Mouse (Mus musculus) limb, embryonic 15.5 days (tissue): ENCODE measurements around the gene Zbtb43. TPM values are rescaled to one million over a fixed set of nuclear protein-coding genes. Genes with fewer than 3 reads are reported as not detected.

ENCODE experiments used
- ATAC-seq: fragments of 200-750 bp; cut with Nextera tagmentation; 2 replicates; pipeline ENCODE4 v1.8.0; 2017; ENCODE audit warnings: low read depth, moderate TSS enrichment; ENCODE audit not compliant: insufficient number of reproducible peaks, low FRiP score, low TSS enrichment
- H3K27ac ChIP-seq: fragments of 300-500 bp; sonication (generic); 2 replicates; pipeline ENCODE4 v1.5.1; 2015; ENCODE audit warnings: moderate library complexity, mild to moderate bottlenecking, inconsistent platforms
- H3K27me3 ChIP-seq: fragments of 300-500 bp; sonication (generic); 2 replicates; pipeline ENCODE4 v1.6.1; 2015; ENCODE audit warnings: inconsistent platforms
- H3K36me3 ChIP-seq: fragments of 300-500 bp; sonication (generic); 2 replicates; pipeline ENCODE4 v1.6.1; 2015; ENCODE audit warnings: inconsistent platforms
- H3K4me1 ChIP-seq: fragments of 300-500 bp; sonication (generic); 2 replicates; pipeline ENCODE4 v1.6.1; 2015; ENCODE audit warnings: inconsistent platforms
- H3K4me2 ChIP-seq: fragments of 300-500 bp; sonication (generic); 2 replicates; pipeline ENCODE4 v1.6.1; 2015; ENCODE audit warnings: mild to moderate bottlenecking, inconsistent platforms
- H3K4me3 ChIP-seq: fragments of 300-500 bp; sonication (generic); 2 replicates; pipeline ENCODE4 v1.5.1; 2015; ENCODE audit warnings: mild to moderate bottlenecking, inconsistent platforms
- H3K9ac ChIP-seq: fragments of 300-500 bp; sonication (generic); 2 replicates; pipeline ENCODE4 v1.6.1; 2015; ENCODE audit warnings: inconsistent platforms
- H3K9me3 ChIP-seq: fragments of 300-500 bp; sonication (generic); 2 replicates; pipeline ENCODE4 v1.6.1; 2016; ENCODE audit warnings: inconsistent platforms
- WGBS: fragments of 180-500 bp; shearing (Covaris S2); methylation state at CpG from one replicate; pipeline ENCODE4 v1.1.7; 2015; 5-methylcytosine and 5-hydroxymethylcytosine counted together
- polyA plus RNA-seq: library from polyadenylated mRNA; unstranded; fragments of >200 nt; fragmentation: Nextera tagmentation; extraction: Ambion mirVana; gene quantifications from 2 replicates; pipeline ENCODE4 v1.2.1, GENCODE M21; 2015

Gene Zbtb43
- polyA plus RNA-seq, 1 experiment from 2014 or later = 19.0 TPM

DNA sequence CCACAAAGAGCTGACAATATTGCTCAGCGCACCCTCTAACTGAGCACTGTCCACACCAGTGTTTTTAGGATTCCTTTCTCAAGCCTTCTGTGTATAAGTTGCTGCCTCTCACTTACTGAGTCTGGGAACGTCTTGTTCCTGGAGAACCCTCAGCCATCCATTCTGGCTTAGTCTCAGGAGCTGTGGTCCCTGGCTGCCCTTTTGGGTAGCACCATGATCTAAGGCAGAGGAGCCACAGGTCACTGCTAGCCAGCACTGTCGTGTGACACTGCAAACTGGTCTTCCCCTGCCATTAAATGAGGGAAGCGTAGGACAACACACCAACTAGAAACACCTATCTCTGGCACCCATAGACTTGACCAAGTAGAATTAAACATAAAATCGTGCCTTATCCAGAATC lies 15.6 kb downstream of the Zbtb43 start:
- 85% methylated on average over 5 of the region's 5 CpGs for WGBS
- Histone ChIP-seq H3K9ac (no peak overlapping the region), H3K9me3 (no peaks in the 10 kb centered on the region)

DNA sequence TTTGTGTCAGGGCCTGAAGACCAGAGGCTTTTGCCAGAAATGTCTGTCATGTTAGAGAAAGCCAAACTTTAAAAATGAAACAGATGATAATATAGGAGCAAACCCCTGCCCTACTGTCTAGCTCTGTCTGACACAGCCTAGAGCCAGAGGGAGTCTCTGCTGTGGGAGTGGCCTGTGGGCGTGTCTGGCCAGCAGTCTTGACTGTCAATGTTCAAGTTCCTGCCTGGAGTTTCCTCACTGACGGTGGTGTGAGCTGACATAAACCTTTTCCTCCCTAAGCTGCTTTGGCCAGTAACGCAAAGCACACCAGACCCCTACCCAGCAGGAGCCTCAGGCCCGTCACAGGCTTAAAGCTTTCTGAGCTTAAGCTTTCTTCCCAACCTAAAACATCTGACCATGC lies 16.2 kb downstream of the Zbtb43 start:
- WGBS = 30% methylated on average over 4 of the region's 4 CpGs
- Histone ChIP-seq H3K9me3 (no peaks in the 10 kb centered on the region), H3K4me3 (no peak overlapping the region), H3K36me3 (peaks cover 60% of the 10 kb centered on the region), H3K9ac (no peak overlapping the region), H3K27me3 (no peaks in the 10 kb centered on the region), H3K4me2 (no peak overlapping the region), H3K27ac (no peak overlapping the region), H3K4me1 (peaks cover 6% of the 10 kb centered on the region; the same call in 1 of the 2 replicates)
- 0 out of 2 replicates have a peak, but pooled peaks have one; percentile 38 for ATAC-seq

More for the DNA sequence above, 15.6 kb downstream of the Zbtb43 start:
- H3K4me2 ChIP-seq = no peak overlapping the region
- ATAC-seq = no peak
- H3K36me3 ChIP-seq = peaks cover 60% of the 10 kb centered on the region
- H3K4me1 ChIP-seq = peaks cover 6% of the 10 kb centered on the region; the same call in 1 of the 2 replicates
- H3K27me3 ChIP-seq = no peaks in the 10 kb centered on the region
- H3K4me3 ChIP-seq = no peak overlapping the region
- no peak overlapping the region for H3K27ac ChIP-seq

DNA sequence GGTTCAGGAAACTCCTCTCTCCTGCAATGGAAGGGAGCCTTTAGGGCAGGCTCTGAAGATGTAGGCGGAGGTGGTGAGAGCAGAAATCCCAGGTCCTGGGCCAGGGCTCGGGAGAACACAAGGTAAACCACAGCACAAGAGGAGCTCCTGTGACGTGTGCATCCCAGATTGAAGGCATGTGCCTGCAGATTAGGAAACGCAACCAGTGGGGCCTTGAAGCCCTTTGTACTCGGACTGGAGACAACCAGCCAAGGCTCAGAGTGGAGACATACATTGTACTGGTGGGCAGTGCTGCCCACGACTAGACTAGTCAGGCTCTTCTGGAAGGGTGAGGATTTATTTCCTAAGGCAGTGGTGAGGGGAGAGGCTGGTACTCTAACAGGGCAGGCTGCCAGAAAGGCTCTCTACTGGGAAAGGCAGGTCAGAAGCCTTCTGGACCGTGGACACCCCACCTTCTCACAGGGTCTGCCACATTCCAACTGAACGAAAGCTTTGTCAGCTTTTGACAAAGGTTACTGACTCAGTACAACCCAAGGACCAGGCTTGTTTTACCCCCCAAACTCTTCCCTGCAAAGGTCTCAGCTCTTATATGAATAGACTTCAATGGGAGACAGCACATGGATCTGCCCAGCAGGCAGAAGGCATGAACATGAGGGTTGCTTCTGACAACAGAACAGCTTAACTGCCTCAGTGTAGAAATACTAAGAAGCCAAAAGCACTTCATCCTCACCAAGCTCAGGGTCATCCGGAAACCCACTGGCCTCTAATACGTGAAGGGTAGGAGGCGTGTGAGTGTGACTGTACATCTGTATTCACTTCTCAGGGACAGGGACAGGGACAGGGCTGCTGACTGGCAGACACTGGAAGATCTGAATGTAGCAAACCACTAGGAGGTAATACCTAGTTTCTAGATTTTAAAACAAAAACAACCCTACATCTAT lies 17.1 kb downstream of the Zbtb43 start:
- H3K9me3 ChIP-seq = no peaks in the 10 kb centered on the region
- 79% methylated on average over 11 of the region's 11 CpGs for WGBS
- no peak overlapping the region for H3K4me2 ChIP-seq
- H3K4me3 ChIP-seq = no peak overlapping the region
- no peak for ATAC-seq
- H3K9ac ChIP-seq = no peak overlapping the region
- peaks cover 6% of the 10 kb centered on the region; the same call in 1 of the 2 replicates for H3K4me1 ChIP-seq
- peaks cover 60% of the 10 kb centered on the region for H3K36me3 ChIP-seq
- H3K27ac ChIP-seq = no peak overlapping the region
- no peaks in the 10 kb centered on the region for H3K27me3 ChIP-seq

DNA sequence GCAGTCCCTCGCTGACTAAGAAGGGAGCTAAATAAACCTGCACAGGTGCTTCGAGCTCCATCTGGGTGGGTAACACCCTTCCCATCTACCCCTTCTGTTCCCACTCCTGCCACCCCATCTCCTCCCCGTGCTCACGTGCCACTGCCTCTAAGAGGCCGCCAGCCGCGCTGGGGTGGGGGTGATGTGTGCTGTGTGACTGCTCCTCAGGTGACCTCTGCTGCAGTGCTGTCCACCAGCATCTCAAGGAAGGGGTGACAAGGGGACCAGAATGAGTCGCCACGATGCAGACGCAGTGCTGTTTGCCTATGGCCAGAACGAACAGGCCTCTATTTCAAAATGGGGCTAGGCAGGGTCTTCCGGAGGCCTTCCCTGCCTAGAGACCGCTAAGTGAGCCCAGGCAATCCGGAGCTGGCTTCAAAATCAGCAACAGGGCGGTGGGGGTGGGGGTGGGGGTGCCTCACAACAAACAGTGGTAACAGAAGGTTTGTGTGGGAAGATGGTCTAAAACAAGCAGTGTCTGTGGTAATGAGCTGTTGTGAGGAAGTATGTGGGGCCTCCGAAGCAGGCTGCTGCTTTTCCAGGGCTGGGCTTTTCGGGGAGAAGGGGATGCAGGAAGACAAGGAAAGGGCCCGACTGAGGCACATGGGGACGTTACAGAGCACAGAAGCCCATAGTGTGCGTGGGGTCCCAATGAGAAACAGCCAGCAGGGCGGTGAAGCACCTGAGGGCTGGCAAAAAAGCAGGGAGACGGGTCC lies 19.1 kb downstream of the Zbtb43 start:
- WGBS = 84% methylated on average over 22 of the region's 22 CpGs
- Histone ChIP-seq H3K4me2 (no peak overlapping the region), H3K27me3 (no peaks in the 10 kb centered on the region), H3K4me3 (no peak overlapping the region), H3K4me1 (peaks cover 15% of the 10 kb centered on the region), H3K9me3 (no peaks in the 10 kb centered on the region), H3K27ac (no peak overlapping the region), H3K36me3 (peaks cover 44% of the 10 kb centered on the region), H3K9ac (no peak overlapping the region)
- no peak for ATAC-seq

DNA sequence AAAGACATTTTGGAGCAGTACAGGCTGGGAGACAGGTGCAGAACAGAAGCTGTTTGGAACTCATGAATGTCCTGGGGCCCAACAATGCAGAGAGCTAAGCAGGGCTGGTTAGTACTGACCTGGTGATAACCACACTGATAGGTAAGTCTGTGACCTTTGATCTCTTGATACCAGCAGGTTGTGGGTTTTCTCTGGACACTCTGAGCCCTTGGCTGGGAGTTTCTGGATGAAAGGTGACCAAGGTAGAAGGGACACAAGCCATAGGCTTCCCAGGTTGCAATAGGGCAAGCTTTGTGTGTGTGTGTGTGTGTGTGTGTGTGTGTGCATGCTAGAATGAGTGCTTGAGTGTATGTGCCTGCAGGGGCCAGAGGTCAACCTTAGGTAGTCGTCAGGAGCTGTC lies 21.6 kb downstream of the Zbtb43 start:
- ATAC-seq = no peak
- H3K27ac ChIP-seq = no peak overlapping the region
- H3K4me1 ChIP-seq = peaks cover 16% of the 10 kb centered on the region
- H3K4me3 ChIP-seq = no peak overlapping the region
- H3K27me3 ChIP-seq = no peaks in the 10 kb centered on the region
- no peak overlapping the region for H3K9ac ChIP-seq
- 38% methylated on average over 1 of the region's 1 CpGs for WGBS
- H3K4me2 ChIP-seq = no peak overlapping the region
- H3K9me3 ChIP-seq = no peaks in the 10 kb centered on the region
- H3K36me3 ChIP-seq = peaks cover 21% of the 10 kb centered on the region; the same call in 1 of the 2 replicates

DNA sequence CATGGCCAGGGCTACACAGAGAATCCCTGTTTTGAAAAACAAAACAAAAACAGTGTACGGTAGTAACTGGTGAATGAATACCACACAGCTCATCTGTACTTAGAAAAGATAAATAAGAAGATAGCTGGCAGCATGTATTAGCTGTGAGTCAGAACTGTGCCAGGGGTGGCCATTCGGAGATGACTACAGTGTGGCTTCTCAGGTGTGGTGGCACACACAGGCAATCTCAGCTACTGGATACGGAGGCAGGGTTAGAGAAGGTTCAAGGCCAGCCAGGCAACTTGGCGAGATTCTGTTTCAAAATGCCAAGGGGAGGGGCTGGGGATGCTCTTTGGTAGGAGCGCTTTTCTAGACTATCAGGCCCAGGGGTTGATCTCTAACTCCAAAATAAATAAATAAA lies 22.6 kb downstream of the Zbtb43 start:
- ATAC-seq = no peak
- Histone ChIP-seq H3K27ac (no peak overlapping the region), H3K36me3 (peaks cover 11% of the 10 kb centered on the region; the same call in 1 of the 2 replicates), H3K4me2 (no peak overlapping the region), H3K9me3 (no peaks in the 10 kb centered on the region), H3K4me1 (peaks cover 16% of the 10 kb centered on the region), H3K27me3 (no peaks in the 10 kb centered on the region), H3K9ac (no peak overlapping the region), H3K4me3 (no peak overlapping the region)
- 88% methylated on average over 5 of the region's 5 CpGs for WGBS

DNA sequence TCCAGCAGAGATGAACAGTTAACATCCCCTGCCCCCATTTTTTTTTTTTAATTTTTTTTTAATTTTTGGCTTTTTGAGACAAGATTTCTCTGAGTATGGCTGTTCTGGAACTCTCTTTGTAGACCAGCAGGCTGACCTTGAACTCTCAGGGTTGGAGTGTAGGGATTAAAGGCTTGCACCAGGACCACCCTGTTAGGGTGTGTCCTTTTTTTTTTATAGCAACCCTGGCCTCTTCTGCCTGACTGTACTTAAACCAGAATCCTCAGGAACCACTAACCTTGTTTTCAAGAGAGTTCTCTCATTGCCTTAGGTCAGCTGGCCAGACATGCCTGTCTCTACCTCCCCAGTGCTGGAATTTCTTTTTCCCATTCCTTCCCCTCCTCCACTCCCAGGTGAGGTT lies 23.5 kb downstream of the Zbtb43 start:
- H3K27ac ChIP-seq = 0 out of 2 replicates have a peak overlapping the region, but pooled peaks have one; percentile 47
- no peaks in the 10 kb centered on the region for H3K9me3 ChIP-seq
- ATAC-seq = no peak

DNA sequence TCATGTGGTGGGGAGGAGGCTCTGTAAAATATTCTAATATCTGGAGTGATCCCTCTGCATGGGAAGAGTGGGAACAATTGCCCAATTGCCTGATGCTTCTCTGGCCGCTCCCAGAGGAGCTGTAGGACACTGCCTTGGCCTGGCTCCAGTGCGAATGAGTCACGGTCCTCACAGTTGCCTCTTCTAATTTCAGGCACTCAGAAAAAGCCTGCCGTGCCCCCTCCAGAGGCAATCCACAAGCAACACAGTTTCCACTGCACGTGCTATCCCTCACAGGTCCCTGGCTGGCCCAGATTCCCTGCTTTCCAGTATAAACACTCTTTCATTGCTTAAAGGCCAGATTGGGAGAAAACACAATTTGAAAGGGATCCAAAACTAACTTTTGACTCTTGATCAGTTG lies 24.0 kb downstream of the Zbtb43 start:
- Histone ChIP-seq H3K27me3 (0 out of 2 replicates have a peak, but pooled peaks cover 4% of the 10 kb centered on the region), H3K9me3 (no peaks in the 10 kb centered on the region), H3K27ac (peak overlapping the region; percentile 47; the same call in 1 of the 2 replicates), H3K4me2 (no peak overlapping the region), H3K36me3 (peaks cover 4% of the 10 kb centered on the region; the same call in 1 of the 2 replicates), H3K9ac (no peak overlapping the region), H3K4me3 (no peak overlapping the region), H3K4me1 (peaks cover 19% of the 10 kb centered on the region)
- ATAC-seq = peak; percentile 56
- 31% methylated on average over 5 of the region's 5 CpGs for WGBS

More for the DNA sequence above, 23.5 kb downstream of the Zbtb43 start:
- Histone ChIP-seq H3K27me3 (0 out of 2 replicates have a peak, but pooled peaks cover under 1% of the 10 kb centered on the region), H3K9ac (no peak overlapping the region), H3K4me3 (no peak overlapping the region), H3K4me2 (no peak overlapping the region), H3K4me1 (peaks cover 18% of the 10 kb centered on the region), H3K36me3 (peaks cover 9% of the 10 kb centered on the region; the same call in 1 of the 2 replicates)

DNA sequence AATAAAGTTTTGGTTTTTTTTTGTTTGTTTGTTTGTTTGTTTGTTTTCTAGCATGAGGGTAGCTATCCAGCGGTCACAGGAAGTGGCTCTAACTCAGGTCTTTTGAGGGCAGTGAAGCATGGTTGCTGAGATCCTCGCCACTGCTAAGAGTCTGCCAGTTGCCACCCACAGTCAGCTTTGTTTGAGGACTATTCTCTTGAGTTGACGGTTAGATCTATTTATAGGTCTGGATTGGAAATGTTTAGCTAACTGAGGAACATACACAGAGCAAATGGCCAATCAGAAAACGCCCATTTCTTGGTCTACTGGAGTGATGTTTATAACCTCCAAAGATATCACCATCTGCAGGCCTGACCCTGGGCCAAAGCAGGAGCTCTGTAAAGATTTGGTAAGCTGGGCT lies 25.7 kb downstream of the Zbtb43 start:
- no peaks in the 10 kb centered on the region for H3K36me3 ChIP-seq
- H3K9me3 ChIP-seq = no peaks in the 10 kb centered on the region
- H3K4me1 ChIP-seq = peaks cover 18% of the 10 kb centered on the region
- H3K9ac ChIP-seq = no peak overlapping the region
- 79% methylated on average over 4 of the region's 4 CpGs for WGBS
- H3K27ac ChIP-seq = no peak overlapping the region
- no peak overlapping the region for H3K4me2 ChIP-seq
- peaks cover 7% of the 10 kb centered on the region; the same call in 1 of the 2 replicates for H3K27me3 ChIP-seq
- no peak overlapping the region for H3K4me3 ChIP-seq
- ATAC-seq = no peak

DNA sequence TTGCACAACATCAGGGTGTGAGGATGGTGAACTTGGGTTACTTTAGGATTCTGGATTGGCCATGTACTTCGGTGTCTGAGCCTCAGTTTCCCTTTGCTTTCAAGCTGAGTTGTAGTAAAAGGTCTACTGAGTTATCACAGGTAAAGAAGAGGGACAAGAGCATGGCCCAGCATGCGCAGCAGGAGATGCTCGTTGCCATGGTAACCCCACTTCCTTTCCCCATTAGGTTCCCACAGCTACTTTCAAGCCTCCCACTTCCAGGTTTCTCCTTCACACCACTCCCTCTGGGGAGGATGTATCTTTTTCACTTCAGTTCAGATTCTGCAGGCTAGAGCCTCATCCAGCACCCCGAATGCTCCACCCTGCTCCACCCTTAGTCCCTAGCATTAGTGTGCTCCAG lies 27.5 kb downstream of the Zbtb43 start:
- no peak overlapping the region for H3K9ac ChIP-seq
- no peaks in the 10 kb centered on the region for H3K36me3 ChIP-seq
- H3K27ac ChIP-seq = no peak overlapping the region
- no peaks in the 10 kb centered on the region for H3K9me3 ChIP-seq
- H3K4me2 ChIP-seq = no peak overlapping the region
- peaks cover 24% of the 10 kb centered on the region for H3K4me1 ChIP-seq
- peaks cover 7% of the 10 kb centered on the region; the same call in 1 of the 2 replicates for H3K27me3 ChIP-seq
- no peak overlapping the region for H3K4me3 ChIP-seq
- 32% methylated on average over 4 of the region's 4 CpGs for WGBS
- ATAC-seq = no peak

DNA sequence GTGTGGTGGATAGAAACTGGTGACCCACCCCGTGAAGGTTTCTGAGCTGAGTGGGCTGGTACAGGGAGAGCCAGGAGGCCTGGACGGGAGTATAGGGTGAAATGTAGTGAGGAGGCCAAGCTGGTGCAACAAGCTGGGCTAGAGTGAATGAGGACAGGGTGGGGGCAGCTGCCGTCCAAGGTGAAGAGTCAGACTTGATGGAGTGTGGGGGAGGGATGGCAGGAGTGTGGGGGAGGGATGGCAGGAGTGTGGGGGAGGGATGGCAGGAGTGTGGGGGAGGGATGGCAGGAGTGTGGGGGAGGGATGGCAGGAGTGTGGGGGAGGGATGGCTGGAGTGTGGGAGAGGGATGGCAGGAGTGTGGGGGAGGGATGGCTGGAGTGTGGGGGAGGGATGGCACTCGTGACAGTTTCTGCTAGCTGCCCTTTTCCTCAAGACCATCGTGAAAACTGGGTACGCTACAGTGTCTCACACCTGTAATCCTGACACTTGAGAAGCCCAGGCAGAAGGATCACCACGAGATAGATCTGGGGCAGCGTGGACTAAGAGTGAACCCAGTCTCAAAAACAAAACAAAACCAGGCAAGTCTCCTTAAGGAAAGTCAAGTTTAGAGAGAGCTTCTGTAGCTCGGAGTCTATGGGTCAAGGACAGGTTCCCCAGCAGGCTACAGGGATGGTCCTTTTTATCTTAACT lies 28.2 kb downstream of the Zbtb43 start:
- no peak overlapping the region for H3K4me2 ChIP-seq
- peaks cover 31% of the 10 kb centered on the region for H3K4me1 ChIP-seq
- H3K4me3 ChIP-seq = no peak overlapping the region
- H3K9ac ChIP-seq = no peak overlapping the region
- no peaks in the 10 kb centered on the region for H3K9me3 ChIP-seq
- 24% methylated on average over 9 of the region's 9 CpGs for WGBS
- H3K36me3 ChIP-seq = no peaks in the 10 kb centered on the region
- ATAC-seq = no peak
- H3K27ac ChIP-seq = peak overlapping the region; percentile 11; the same call in 1 of the 2 replicates
- H3K27me3 ChIP-seq = peaks cover 7% of the 10 kb centered on the region; the same call in 1 of the 2 replicates
